Mouse (Mus musculus): Measurements from ENCODE around the gene Cxcl15.

Cxcl15 gene

GRCm38 (mm10) chr5:90794195-90794625 lies at the start of gene Cxcl15:
Cxcl15 (plus strand) TSS chr5:90794534.
- no peak for DNase-seq (ENCODE audit: low read depth, low spot score)

GRCm38 (mm10) chr5:90753934-90754333 lies 40.4 kb upstream of the Cxcl15 start:
- peak; percentile 96 for DNase-seq (ENCODE audit: low read depth, low spot score)

GRCm38 (mm10) chr5:90758020-90758605 lies 36.2 kb upstream of the Cxcl15 start:
- DNase-seq (ENCODE audit: low read depth, low spot score): peak; percentile 80

- peak; percentile 96 for DNase-seq (ENCODE audit: low read depth, low spot score)
Measured at GRCm38 (mm10) chr5:90759077-90760065, 35.0 kb upstream of the Cxcl15 start, which contains the start of gene Cxcl5. Cxcl5 (plus strand) TSS chr5:90759360.

DNA sequence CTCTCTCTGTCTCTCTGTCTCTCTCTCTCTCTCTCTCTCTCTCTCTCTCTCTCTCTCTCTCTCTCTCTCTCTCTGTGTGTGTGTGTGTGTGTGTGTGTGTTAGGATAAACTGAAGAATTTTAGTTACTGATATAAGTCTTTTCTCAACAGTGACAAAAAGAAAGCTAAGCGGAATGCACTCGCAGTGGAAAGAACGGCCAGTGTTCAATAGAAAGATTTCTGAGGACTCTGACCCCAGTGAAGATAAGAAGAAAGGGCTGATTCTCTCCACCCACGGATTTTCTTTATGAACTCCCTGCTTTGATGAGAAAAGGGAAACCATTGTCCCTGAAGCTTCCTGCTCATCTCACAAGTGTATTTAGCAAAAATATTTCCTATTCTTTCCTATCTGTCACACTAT lies 34.0 kb upstream of the Cxcl15 start:
- no peak for DNase-seq (ENCODE audit: low read depth, low spot score)

DNA sequence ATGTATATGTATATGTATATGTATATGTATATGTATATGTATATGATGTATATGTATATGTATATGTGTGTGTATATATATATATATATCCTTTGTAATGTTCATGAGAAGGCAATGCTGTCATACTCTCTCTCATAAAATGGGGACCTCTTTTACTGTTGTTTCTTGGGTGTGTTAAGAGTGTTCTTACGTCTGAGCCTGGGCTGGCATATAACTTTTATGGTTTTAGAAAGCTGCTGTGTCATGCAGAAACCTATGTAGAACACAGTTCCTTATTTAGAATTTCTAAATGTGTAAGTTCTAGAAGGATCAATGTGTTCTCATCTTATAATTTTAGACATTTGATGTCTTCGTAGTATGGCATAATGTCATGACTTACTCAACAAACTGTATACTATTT lies 33.5 kb upstream of the Cxcl15 start:
- no peak for DNase-seq (ENCODE audit: low read depth, low spot score)

DNA sequence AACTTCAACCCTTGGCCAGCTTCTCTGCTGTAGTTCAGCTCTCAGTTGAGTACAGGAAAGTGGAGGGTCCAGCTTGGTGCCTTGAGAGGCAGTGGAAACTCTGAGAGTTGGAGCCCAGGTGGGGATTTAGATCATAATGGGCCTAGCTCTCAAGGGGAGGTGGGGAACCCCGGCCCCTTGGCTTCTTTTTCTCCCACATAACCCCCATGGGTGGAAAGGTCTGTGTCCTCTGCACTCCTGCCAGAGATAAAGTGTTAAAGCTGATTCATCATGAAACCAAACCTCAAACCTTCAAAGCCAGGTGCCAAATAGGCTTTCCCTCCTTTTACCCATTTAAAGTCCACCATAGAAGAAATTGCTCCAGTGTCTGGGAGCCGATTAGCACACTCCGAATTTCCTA lies 32.5 kb upstream of the Cxcl15 start:
- DNase-seq (ENCODE audit: low read depth, low spot score): no peak

DNA sequence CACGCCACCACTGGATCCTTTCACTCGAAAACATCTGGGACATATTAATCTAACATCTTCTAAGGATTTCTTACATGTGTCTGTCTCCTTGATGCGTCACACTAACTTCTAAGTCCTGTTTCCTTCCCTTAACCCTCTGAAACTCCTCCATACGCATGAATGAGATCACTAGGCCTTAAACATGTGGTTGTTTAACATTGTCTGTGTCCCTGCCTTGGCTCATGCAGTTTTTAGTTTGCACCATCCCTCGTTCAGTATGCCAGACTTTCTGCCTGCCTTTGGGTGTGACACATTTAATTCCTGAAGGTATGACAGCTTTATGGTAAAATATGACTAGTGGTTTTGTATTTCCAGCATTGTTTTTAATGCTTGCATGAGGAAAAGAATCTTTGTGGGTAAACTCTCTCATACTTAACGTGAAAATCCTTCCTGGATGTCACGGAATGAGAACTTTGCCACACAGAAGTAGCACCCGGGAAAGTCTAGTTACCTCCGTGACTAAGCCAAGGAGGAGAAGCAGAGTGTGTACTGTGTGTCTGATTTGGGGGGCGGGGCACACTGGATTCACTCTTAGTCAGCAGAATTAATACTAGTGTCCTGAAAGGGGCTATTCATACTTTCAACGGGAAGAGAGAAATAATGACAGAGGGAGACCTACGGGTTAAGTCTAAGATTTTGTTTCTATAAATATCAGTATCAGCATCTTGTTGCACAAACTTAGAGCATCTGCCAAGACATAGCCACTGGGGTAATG lies 30.2 kb upstream of the Cxcl15 start:
- DNase-seq (ENCODE audit: low read depth, low spot score): peak; percentile 89

GRCm38 (mm10) chr5:90765821-90766606 lies 28.3 kb upstream of the Cxcl15 start:
- DNase-seq (ENCODE audit: low read depth, low spot score): peak; percentile 74

GRCm38 (mm10) chr5:90768218-90768617 lies 26.1 kb upstream of the Cxcl15 start, which contains the start of gene Ppbp:
Ppbp (plus strand) TSS chr5:90768518.
- DNase-seq (ENCODE audit: low read depth, low spot score): no peak

DNA sequence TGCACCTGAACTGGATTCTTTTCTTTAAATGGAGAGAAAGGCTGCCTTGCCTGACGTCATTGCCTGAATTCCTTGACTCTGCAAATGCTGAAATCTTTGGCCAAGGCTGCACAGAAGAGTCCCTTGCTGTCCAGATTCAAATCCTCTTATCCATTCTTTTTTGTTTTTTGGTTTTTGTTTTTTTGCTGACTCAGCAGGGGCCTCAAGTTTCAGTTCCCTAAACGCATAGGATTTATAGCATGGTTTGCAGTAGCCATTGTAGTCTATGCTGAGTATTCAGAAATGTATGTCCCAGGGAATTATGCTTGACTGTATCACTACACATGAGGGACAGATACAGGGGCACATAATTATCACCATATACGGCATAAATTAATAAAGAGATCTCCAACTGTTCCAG lies 23.0 kb upstream of the Cxcl15 start:
- DNase-seq (ENCODE audit: low read depth, low spot score): no peak

DNA sequence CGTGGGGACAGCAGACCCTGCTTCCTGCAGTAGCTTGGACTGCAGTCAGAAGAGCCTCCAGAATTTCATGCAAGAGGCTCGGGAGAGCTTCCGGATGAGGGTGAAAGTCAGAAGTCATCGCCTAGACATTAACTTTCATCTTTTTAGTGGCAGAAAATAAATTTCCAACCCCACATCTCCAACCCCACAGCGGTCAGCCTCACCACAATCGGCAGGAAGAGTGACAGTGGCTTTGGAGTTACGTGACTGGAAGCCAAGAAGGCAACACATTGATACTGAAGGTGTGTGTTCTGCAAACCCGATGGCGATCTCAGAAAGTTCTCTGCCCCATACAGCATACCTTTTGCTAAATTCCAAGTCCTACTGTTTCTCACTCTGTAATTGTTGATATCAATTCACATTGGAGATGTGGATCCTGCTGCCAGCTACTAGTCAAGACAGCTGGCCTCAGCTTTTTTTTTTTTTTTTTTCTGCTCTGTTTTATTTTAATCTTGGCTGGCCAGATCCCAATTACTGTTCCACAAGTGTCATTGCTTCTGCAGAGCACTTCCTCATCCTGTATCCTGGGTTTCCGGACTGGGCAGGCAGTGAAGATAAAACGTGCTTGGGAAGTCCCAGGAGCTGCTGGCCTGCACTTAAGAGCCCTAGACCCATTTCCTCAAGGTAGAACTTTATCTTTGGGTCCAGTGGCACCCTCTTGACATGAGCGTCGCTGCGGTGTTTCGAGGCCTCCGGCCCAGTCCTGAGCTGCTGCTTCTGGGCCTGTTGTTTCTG lies 22.3 kb upstream of the Cxcl15 start, which contains the start of gene Pf4:
Pf4 (plus strand) TSS at position 556 of the 774 bp plus-strand sequence.
- no peak for DNase-seq (ENCODE audit: low read depth, low spot score)

DNA sequence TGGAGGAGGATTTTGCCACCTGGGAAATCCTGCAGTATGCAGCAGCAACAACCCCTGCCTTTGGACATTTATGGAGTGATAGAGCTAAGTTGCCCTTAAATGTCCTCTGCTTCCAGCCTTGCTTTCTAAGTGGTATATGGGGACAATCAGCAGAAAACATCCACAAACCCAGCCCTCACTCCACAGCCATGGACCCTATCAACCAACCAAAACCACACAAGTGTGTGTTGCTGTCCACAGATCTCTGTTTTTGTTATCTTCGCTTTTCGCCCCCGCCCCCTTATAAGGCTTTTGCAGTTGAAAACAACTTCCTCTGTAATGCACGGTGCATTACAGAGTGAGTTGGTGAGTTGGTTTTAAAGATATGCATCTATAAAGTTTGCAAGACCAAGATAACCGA lies 18.8 kb upstream of the Cxcl15 start:
- DNase-seq (ENCODE audit: low read depth, low spot score): no peak

- no peak for DNase-seq (ENCODE audit: low read depth, low spot score)
Measured at GRCm38 (mm10) chr5:90777621-90778020, 16.7 kb upstream of the Cxcl15 start.

DNA sequence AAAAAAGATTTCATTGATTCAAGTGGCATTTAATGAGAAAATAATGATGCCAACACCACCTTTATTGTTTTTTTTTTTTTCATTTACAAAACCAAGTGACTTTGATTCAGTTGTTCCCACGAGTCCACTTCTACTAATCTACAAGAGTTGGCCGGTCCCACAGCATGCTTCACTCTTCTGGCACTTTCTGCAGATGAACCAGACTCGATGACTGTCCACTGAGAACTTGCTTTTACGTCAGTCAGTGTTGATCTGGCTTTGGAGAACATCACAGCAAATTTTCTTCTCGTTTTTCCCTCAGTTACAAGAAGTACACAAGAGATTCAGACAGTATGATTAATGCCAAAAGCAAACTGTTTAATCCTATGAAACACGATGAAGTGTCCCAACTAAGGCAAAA lies 15.5 kb upstream of the Cxcl15 start:
- DNase-seq (ENCODE audit: low read depth, low spot score): no peak

- no peak for DNase-seq (ENCODE audit: low read depth, low spot score)
Measured at GRCm38 (mm10) chr5:90783697-90784096, 10.6 kb upstream of the Cxcl15 start.

- peak; percentile 67 for DNase-seq (ENCODE audit: low read depth, low spot score)
Measured at GRCm38 (mm10) chr5:90785659-90786588, 8.4 kb upstream of the Cxcl15 start, which contains the start of gene Cxcl3. Cxcl3 (plus strand) TSS chr5:90786103.

DNA sequence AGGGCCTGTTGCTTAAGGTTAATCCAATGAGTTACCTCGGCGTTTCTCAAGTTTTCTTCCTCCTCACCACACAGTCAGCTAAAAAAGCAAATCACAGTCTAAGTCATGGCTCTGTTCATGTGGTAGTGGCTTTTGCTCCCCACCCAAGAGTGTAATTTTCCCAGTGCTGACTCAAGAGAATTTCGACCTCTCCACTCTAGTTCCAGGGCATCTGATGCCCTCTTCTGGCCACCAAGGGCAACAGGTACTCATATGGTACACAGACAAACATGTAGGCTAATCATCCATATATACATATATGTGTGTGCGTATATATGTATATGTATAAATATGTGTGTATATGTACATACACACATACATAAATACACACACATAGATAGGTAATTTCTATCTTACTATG lies 6.2 kb upstream of the Cxcl15 start:
- peak; percentile 70 for DNase-seq (ENCODE audit: low read depth, low spot score)

Measured in 3T3-L1 (cell line).